Mouse (Mus musculus) embryonic facial prominence, embryonic 15.5 days (tissue): Measurements from ENCODE around the gene Rc3h1. TPM values are rescaled to one million over a fixed set of nuclear protein-coding genes. Genes with fewer than 3 reads are reported as not detected.
A peak's percentile ranks its signal among the peaks of the same experiment; 100 is the strongest.

Experiments used
- ATAC-seq: fragments of 200-750 bp; cut with Nextera tagmentation; 2 replicates; pipeline ENCODE4 v1.8.0; 2017; ENCODE audit warnings: low read depth, moderate TSS enrichment; ENCODE audit not compliant: insufficient number of reproducible peaks, low FRiP score, low TSS enrichment
- H3K27ac ChIP-seq: fragments of 300-500 bp; sonication (generic); replicated peaks from 2 replicates; pipeline ENCODE4 v1.5.1; 2015; ENCODE audit warnings: mild to moderate bottlenecking, inconsistent platforms
- H3K27me3 ChIP-seq: fragments of 300-500 bp; sonication (generic); 2 replicates; pipeline ENCODE4 v1.6.1; 2015; ENCODE audit warnings: inconsistent platforms
- H3K36me3 ChIP-seq: fragments of 300-500 bp; sonication (generic); 2 replicates; pipeline ENCODE4 v1.6.1; 2015; ENCODE audit warnings: mild to moderate bottlenecking, inconsistent platforms
- H3K4me1 ChIP-seq: fragments of 300-500 bp; sonication (generic); 2 replicates; pipeline ENCODE4 v1.6.1; 2015; ENCODE audit warnings: inconsistent platforms
- H3K4me2 ChIP-seq: fragments of 300-500 bp; sonication (generic); replicated peaks from 2 replicates; pipeline ENCODE4 v1.6.1; 2015; ENCODE audit warnings: mild to moderate bottlenecking, inconsistent platforms
- H3K4me3 ChIP-seq: fragments of 300-500 bp; sonication (generic); replicated peaks from 2 replicates; pipeline ENCODE4 v1.5.1; 2015; ENCODE audit warnings: mild to moderate bottlenecking, inconsistent platforms
- H3K9ac ChIP-seq: fragments of 300-500 bp; sonication (generic); 2 replicates; pipeline ENCODE4 v1.6.1; 2015; ENCODE audit warnings: inconsistent platforms
- H3K9me3 ChIP-seq: fragments of 300-500 bp; sonication (generic); replicated peaks from 2 replicates; pipeline ENCODE4 v1.6.1; 2016; ENCODE audit warnings: inconsistent platforms
- WGBS: fragments of 180-500 bp; shearing (Covaris S2); methylation state at CpG from one replicate; pipeline ENCODE4 v1.1.7; 2015; 5-methylcytosine and 5-hydroxymethylcytosine counted together
- polyA plus RNA-seq: library from polyadenylated mRNA; unstranded; fragments of >200 nt; fragmentation: Nextera tagmentation; extraction: Ambion mirVana; gene quantifications from 2 replicates; pipeline ENCODE4 v1.2.1, GENCODE M21; 2015

Rc3h1 gene
- polyA plus RNA-seq, 1 experiment from 2014 or later, result 7.4 TPM

GRCm38 (mm10) chr1:160884993-160885392 lies 21.2 kb upstream of the Rc3h1 start:
- ATAC-seq, result no peak
- Histone ChIP-seq H3K4me3 (no peak overlapping the region), H3K36me3 (no peaks in the 10 kb centered on the region), H3K4me2 (no peak overlapping the region), H3K9me3 (no peaks in the 10 kb centered on the region), H3K27me3 (no peaks in the 10 kb centered on the region), H3K9ac (no peak overlapping the region), H3K4me1 (no peaks in the 10 kb centered on the region), H3K27ac (no peak overlapping the region)
- 49% methylated on average over 2 of the region's 2 CpGs for WGBS

GRCm38 (mm10) chr1:160899701-160900100 lies 6.5 kb upstream of the Rc3h1 start:
- Histone ChIP-seq H3K27me3 (no peaks in the 10 kb centered on the region), H3K9ac (no peak overlapping the region), H3K4me2 (no peak overlapping the region), H3K4me1 (no peaks in the 10 kb centered on the region), H3K9me3 (no peaks in the 10 kb centered on the region), H3K4me3 (no peak overlapping the region), H3K36me3 (no peaks in the 10 kb centered on the region), H3K27ac (no peak overlapping the region)
- 42% methylated on average over 10 of the region's 10 CpGs for WGBS
- no peak for ATAC-seq

DNA sequence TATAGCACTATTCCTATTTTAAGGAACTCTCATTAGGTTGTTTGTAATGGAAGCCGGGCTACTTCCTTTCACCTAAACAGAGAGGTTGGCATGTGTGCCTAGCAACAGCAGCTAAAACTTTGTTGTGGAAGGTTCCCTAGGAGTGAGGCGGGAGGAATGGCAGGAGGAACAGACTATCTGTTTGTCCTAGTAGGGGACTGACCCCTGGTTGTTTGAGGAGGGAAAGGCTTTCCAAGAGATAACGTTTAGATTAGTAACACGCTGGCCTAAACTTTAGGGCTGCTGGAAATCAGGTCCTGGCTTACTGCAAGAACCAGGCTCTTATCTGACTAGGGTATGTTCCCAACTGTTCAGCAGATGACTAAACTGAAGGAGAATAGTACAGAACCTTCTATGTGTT lies 2.2 kb upstream of the Rc3h1 start:
- peaks cover 10% of the 10 kb centered on the region; the same call in 1 of the 2 replicates for H3K4me1 ChIP-seq
- no peak overlapping the region for H3K27ac ChIP-seq
- H3K27me3 ChIP-seq, result no peaks in the 10 kb centered on the region
- no peak for ATAC-seq
- no peak overlapping the region for H3K4me3 ChIP-seq
- H3K36me3 ChIP-seq, result no peaks in the 10 kb centered on the region
- no peak overlapping the region for H3K4me2 ChIP-seq
- WGBS, result 63% methylated on average over 4 of the region's 4 CpGs
- no peaks in the 10 kb centered on the region for H3K9me3 ChIP-seq
- no peak overlapping the region for H3K9ac ChIP-seq

- peak overlapping the region; percentile 87 for H3K27ac ChIP-seq
- H3K4me1 ChIP-seq, result peaks cover 12% of the 10 kb centered on the region; the same call in 1 of the 2 replicates
- WGBS, result under 1% methylated on average over 63 of the region's 67 CpGs
- H3K36me3 ChIP-seq, result no peaks in the 10 kb centered on the region
- peak; percentile 79 for ATAC-seq
- H3K27me3 ChIP-seq, result no peaks in the 10 kb centered on the region
- H3K9me3 ChIP-seq, result no peaks in the 10 kb centered on the region
- peak overlapping the region; percentile 94 for H3K4me3 ChIP-seq
- H3K4me2 ChIP-seq, result peak overlapping the region; percentile 56
- peak overlapping the region; percentile 84 for H3K9ac ChIP-seq
These were observed 602 bp downstream of the Rc3h1 start for GRCm38 (mm10) chr1:160906558-160907481.

GRCm38 (mm10) chr1:160910176-160910575 lies 4.0 kb downstream of the Rc3h1 start:
- no peaks in the 10 kb centered on the region for H3K27me3 ChIP-seq
- WGBS, result 100% methylated on average over 1 of the region's 1 CpGs
- no peaks in the 10 kb centered on the region for H3K36me3 ChIP-seq
- H3K4me2 ChIP-seq, result no peak overlapping the region
- no peaks in the 10 kb centered on the region for H3K9me3 ChIP-seq
- ATAC-seq, result no peak
- no peak overlapping the region for H3K4me3 ChIP-seq
- no peak overlapping the region for H3K9ac ChIP-seq
- H3K27ac ChIP-seq, result no peak overlapping the region
- H3K4me1 ChIP-seq, result peaks cover 12% of the 10 kb centered on the region; the same call in 1 of the 2 replicates

DNA sequence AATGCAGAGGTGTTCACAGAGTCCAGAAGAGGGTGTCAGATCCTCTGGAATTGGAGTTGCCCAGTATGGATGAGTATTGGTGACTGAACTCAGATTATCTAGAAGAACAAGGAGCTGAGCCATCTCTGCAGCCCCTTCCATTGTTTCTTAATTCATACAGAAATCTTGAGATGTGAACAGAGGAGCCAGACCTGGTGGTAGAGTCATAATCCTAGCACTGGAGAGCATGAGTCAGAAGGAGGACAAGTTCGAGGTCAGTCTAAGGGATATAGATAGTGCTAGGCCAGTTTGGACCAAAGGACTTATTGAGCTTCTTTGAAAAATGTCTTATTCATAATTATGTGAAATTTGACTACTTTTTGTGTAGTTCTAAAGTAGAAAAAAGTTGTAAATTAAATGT lies 4.6 kb downstream of the Rc3h1 start:
- H3K9ac ChIP-seq, result no peak overlapping the region
- WGBS, result 93% methylated on average over 1 of the region's 1 CpGs
- H3K9me3 ChIP-seq, result no peaks in the 10 kb centered on the region
- H3K27ac ChIP-seq, result no peak overlapping the region
- no peak overlapping the region for H3K4me3 ChIP-seq
- H3K4me2 ChIP-seq, result no peak overlapping the region
- H3K4me1 ChIP-seq, result peaks cover 12% of the 10 kb centered on the region; the same call in 1 of the 2 replicates
- H3K27me3 ChIP-seq, result no peaks in the 10 kb centered on the region
- no peak for ATAC-seq
- H3K36me3 ChIP-seq, result no peaks in the 10 kb centered on the region

- Histone ChIP-seq H3K4me3 (no peak overlapping the region), H3K4me1 (no peaks in the 10 kb centered on the region), H3K9ac (no peak overlapping the region), H3K27me3 (no peaks in the 10 kb centered on the region), H3K27ac (no peak overlapping the region), H3K9me3 (no peaks in the 10 kb centered on the region), H3K4me2 (no peak overlapping the region), H3K36me3 (no peaks in the 10 kb centered on the region)
- ATAC-seq, result no peak
- 100% methylated on average over 1 of the region's 1 CpGs for WGBS
These were observed 13.2 kb downstream of the Rc3h1 start for GRCm38 (mm10) chr1:160919383-160919782.

GRCm38 (mm10) chr1:160921938-160922337 lies 15.7 kb downstream of the Rc3h1 start:
- no peak overlapping the region for H3K4me2 ChIP-seq
- no peaks in the 10 kb centered on the region for H3K36me3 ChIP-seq
- H3K27me3 ChIP-seq, result no peaks in the 10 kb centered on the region
- H3K27ac ChIP-seq, result no peak overlapping the region
- ATAC-seq, result no peak
- 95% methylated on average over 1 of the region's 1 CpGs for WGBS
- H3K4me1 ChIP-seq, result no peaks in the 10 kb centered on the region
- H3K9me3 ChIP-seq, result no peaks in the 10 kb centered on the region
- H3K4me3 ChIP-seq, result no peak overlapping the region
- H3K9ac ChIP-seq, result no peak overlapping the region

GRCm38 (mm10) chr1:160931320-160931719 lies 25.1 kb downstream of the Rc3h1 start:
- H3K27ac ChIP-seq, result no peak overlapping the region
- no peak overlapping the region for H3K4me3 ChIP-seq
- no peak for ATAC-seq
- peaks cover 7% of the 10 kb centered on the region; the same call in 1 of the 2 replicates for H3K36me3 ChIP-seq
- H3K4me2 ChIP-seq, result no peak overlapping the region
- H3K27me3 ChIP-seq, result no peaks in the 10 kb centered on the region
- no peaks in the 10 kb centered on the region for H3K4me1 ChIP-seq
- H3K9me3 ChIP-seq, result no peaks in the 10 kb centered on the region
- no peak overlapping the region for H3K9ac ChIP-seq

- H3K4me3 ChIP-seq, result no peak overlapping the region
- H3K36me3 ChIP-seq, result peaks cover 15% of the 10 kb centered on the region
- no peaks in the 10 kb centered on the region for H3K27me3 ChIP-seq
- no peak overlapping the region for H3K27ac ChIP-seq
- H3K9me3 ChIP-seq, result no peaks in the 10 kb centered on the region
- ATAC-seq, result no peak
- no peak overlapping the region for H3K4me2 ChIP-seq
- no peaks in the 10 kb centered on the region for H3K4me1 ChIP-seq
- WGBS, result 58% methylated on average over 4 of the region's 4 CpGs
- H3K9ac ChIP-seq, result no peak overlapping the region
These were observed 27.8 kb downstream of the Rc3h1 start for GRCm38 (mm10) chr1:160933896-160934482.

DNA sequence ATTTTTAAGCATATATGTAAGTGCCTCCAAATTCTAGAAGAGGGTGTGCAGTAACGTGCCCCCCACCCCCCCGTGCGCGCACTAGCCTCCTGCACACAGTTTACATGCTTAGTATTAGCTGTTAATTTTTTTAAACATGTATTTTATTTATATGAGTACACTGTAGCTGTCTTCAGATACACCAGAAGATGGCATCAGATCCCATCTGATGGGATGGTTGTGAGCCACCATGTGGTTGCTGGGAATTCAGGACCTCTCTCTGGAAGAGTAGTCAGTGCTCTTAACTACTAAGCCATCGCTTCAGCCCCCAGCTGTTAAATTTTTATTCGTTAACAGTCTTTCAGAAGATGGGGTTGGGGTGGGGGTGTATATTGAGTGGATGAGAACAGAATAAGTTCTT lies 29.3 kb downstream of the Rc3h1 start:
- 86% methylated on average over 6 of the region's 6 CpGs for WGBS
- peaks cover 22% of the 10 kb centered on the region for H3K36me3 ChIP-seq
- H3K27me3 ChIP-seq, result no peaks in the 10 kb centered on the region
- H3K9me3 ChIP-seq, result no peaks in the 10 kb centered on the region
- ATAC-seq, result no peak
- H3K4me2 ChIP-seq, result no peak overlapping the region
- no peaks in the 10 kb centered on the region for H3K4me1 ChIP-seq
- no peak overlapping the region for H3K9ac ChIP-seq
- no peak overlapping the region for H3K4me3 ChIP-seq
- no peak overlapping the region for H3K27ac ChIP-seq
